Mouse (Mus musculus) heart, embryonic 12.5 days (tissue): ENCODE measurements around the gene B430306N03Rik. TPM values are rescaled to one million over a fixed set of nuclear protein-coding genes. Genes with fewer than 3 reads are reported as not detected.

Experiments
- ATAC-seq: fragments of 200-750 bp; cut with Nextera tagmentation; 2 replicates; pipeline ENCODE4 v1.8.0; 2017; ENCODE audit warnings: moderate TSS enrichment, moderate library complexity; ENCODE audit not compliant: insufficient number of reproducible peaks, low FRiP score
- H3K27ac ChIP-seq: fragments of 300-500 bp; sonication (generic); 2 replicates; pipeline ENCODE4 v1.5.1; 2016; ENCODE audit warnings: mild to moderate bottlenecking, moderate library complexity; ENCODE audit not compliant: poor library complexity, severe bottlenecking
- H3K27me3 ChIP-seq: fragments of 300-500 bp; sonication (generic); replicated peaks from 2 replicates; pipeline ENCODE4 v1.6.1; 2016; ENCODE audit warnings: mild to moderate bottlenecking, moderate library complexity
- H3K36me3 ChIP-seq: fragments of 300-500 bp; sonication (generic); 2 replicates; pipeline ENCODE4 v1.6.1; 2016; ENCODE audit warnings: mild to moderate bottlenecking, moderate library complexity
- H3K4me1 ChIP-seq: fragments of 300-500 bp; sonication (generic); replicated peaks from 2 replicates; pipeline ENCODE4 v1.6.1; 2016; ENCODE audit warnings: mild to moderate bottlenecking
- H3K4me2 ChIP-seq: fragments of 300-500 bp; sonication (generic); 2 replicates; pipeline ENCODE4 v1.6.1; 2016; ENCODE audit warnings: mild to moderate bottlenecking, moderate library complexity
- H3K4me3 ChIP-seq: fragments of 300-500 bp; sonication (generic); 2 replicates; pipeline ENCODE4 v1.5.1; 2016; ENCODE audit warnings: mild to moderate bottlenecking
- H3K9ac ChIP-seq: fragments of 300-500 bp; sonication (generic); 2 replicates; pipeline ENCODE4 v1.6.1; 2016; ENCODE audit warnings: mild to moderate bottlenecking, moderate library complexity
- H3K9me3 ChIP-seq: fragments of 300-500 bp; sonication (generic); replicated peaks from 2 replicates; pipeline ENCODE4 v1.6.1; 2016; ENCODE audit warnings: mild to moderate bottlenecking, moderate library complexity
- WGBS: fragments of 180-500 bp; shearing (Covaris S2); methylation state at CpG from one replicate; pipeline ENCODE4 v1.1.7; 2016; 5-methylcytosine and 5-hydroxymethylcytosine counted together
- polyA plus RNA-seq: library from polyadenylated mRNA; unstranded; fragments of >200 nt; fragmentation: Nextera tagmentation; extraction: Ambion mirVana; gene quantifications from 2 replicates; pipeline ENCODE4 v1.2.1, GENCODE M21; 2016

B430306N03Rik gene
- polyA plus RNA-seq, 1 experiment from 2014 or later = 0.15 TPM

DNA sequence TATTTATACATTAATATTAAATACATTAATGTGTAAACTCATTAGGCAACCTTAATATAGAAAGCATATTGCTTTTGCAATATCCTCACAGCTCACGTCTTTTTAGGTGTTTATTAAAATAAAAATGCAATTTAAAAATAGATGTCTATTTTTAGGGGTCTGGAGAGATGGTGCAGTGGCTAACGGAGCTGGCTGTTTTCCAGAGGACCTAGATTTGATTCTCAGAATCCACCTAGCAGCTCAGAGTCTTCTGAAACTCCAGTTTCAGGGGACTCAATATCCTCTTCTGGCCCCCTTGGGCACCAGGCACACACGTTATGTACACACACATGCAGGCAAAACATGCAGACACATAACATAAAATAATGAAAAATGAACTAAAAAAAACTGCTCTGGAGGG is 46.4 kb downstream of the B430306N03Rik start:
- Histone ChIP-seq H3K4me2 (peak overlapping the region; percentile 36; the same call in 1 of the 2 replicates), H3K9me3 (no peaks in the 10 kb centered on the region), H3K4me3 (no peak overlapping the region), H3K27ac (peak overlapping the region; percentile 39; the same call in 1 of the 2 replicates), H3K4me1 (peaks cover 32% of the 10 kb centered on the region), H3K27me3 (no peaks in the 10 kb centered on the region), H3K36me3 (no peaks in the 10 kb centered on the region), H3K9ac (no peak overlapping the region)
- WGBS = 45% methylated on average over 3 of the region's 3 CpGs
- no peak for ATAC-seq

DNA sequence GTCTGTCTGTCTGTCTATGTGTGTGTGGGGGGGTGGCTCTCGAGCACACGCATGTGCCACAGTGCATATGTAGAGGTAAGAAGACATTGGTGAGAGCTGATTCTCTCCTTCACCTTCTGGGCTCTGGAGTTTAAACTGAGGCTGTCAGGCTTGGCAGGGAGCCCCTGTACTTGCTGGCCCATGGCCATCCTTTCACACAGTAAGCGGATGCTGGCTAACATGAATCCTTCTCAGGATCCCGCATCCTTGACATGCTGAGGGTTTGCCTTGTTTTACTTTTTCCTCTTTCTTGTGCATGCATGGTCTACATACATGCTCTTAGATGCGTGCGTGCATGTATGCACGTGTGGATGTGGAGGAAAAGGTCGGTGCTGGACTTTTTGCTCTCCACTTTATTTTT is 47.0 kb downstream of the B430306N03Rik start:
- Histone ChIP-seq H3K4me3 (no peak overlapping the region), H3K36me3 (no peaks in the 10 kb centered on the region), H3K27me3 (no peaks in the 10 kb centered on the region), H3K4me2 (no peak overlapping the region), H3K9ac (no peak overlapping the region), H3K27ac (no peak overlapping the region), H3K4me1 (peaks cover 32% of the 10 kb centered on the region), H3K9me3 (no peaks in the 10 kb centered on the region)
- 77% methylated on average over 8 of the region's 8 CpGs for WGBS
- ATAC-seq = no peak

DNA sequence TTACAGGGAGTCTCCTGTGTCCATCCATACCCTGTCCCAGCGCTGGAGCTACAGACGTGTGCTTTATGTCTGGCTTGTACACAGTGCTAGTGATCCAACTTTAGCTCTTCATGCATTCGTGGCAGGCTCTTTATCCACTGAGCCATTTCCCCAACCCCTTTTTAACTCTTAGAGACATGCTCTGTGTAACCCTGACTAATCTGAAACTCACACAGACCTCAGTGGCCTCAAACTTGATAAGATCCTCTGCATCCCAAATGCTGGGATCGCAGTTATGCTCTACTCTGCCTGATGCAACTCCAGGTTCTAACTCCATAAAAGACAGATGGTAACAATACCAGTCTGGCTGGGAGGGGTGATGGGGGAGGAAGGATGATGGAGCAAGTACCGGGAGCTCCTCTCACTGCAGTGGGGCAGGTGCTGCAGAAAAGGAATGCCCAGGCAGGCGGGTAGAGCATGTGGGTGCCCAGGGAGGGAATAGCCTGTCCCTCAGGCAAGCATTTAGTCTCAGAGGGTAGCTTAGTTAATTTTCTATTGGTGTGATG is 47.6 kb downstream of the B430306N03Rik start:
- WGBS = 49% methylated on average over 6 of the region's 6 CpGs
- peaks cover 32% of the 10 kb centered on the region for H3K4me1 ChIP-seq
- H3K4me3 ChIP-seq = no peak overlapping the region
- H3K9ac ChIP-seq = no peak overlapping the region
- ATAC-seq = no peak
- no peaks in the 10 kb centered on the region for H3K36me3 ChIP-seq
- no peak overlapping the region for H3K4me2 ChIP-seq
- no peak overlapping the region for H3K27ac ChIP-seq
- H3K27me3 ChIP-seq = no peaks in the 10 kb centered on the region
- no peaks in the 10 kb centered on the region for H3K9me3 ChIP-seq

DNA sequence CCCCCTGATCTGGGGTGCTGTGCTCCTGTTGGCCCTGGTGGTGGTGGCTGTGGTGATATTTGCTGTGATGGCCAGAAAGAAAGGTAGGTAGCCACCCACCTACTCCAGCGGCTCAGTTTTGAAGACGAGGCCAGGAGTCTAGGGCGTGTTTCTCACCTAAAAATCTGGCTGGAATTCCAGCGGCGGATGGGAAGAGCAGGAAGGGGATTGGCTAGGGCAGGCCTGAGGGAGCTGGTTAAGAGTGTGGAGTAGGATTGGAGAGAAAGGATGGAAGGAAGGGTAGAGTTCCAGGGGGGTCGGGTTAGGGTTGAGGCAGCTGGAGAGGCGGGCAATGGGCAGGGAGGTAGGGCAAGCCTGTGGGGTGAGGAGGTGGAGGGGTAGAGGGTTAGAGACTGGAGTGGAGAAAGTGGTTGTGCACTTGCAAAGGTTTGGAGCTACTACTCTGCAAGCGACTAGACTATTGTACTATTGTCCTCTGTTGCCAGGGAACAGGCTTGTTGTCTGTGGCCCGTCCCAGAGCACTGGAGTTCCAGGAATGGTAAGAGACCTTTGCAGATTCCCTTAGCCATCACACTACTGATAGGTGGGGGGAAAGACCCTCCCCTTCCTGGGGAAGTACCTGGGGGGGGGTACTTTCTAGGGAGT is 49.7 kb downstream of the B430306N03Rik start:
- Histone ChIP-seq H3K27ac (no peak overlapping the region), H3K36me3 (no peaks in the 10 kb centered on the region), H3K9me3 (peaks cover 8% of the 10 kb centered on the region; the same call in 1 of the 2 replicates), H3K27me3 (no peaks in the 10 kb centered on the region), H3K4me2 (no peak overlapping the region), H3K4me3 (no peak overlapping the region), H3K4me1 (peaks cover 25% of the 10 kb centered on the region), H3K9ac (no peak overlapping the region)
- ATAC-seq = no peak
- WGBS = 71% methylated on average over 9 of the region's 9 CpGs

DNA sequence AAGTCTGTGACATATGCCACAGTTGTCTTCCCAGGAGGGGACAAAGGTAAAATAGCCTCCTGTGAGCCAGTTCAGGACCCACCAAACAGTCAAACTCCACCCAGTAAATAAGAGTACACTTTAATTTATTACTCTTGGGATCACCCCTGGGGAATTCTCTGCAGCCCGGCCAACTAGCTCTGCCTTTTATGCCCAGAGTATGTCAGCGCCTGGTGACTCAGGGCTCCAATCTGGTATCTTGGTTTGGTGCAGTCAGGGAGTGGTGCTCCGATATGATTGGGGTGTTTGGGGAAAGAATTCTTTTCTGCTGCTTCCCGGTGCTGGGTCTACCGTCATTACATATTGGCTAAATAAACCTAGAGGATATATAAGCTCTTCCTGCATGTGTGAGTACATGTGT is 50.9 kb downstream of the B430306N03Rik start:
- H3K9me3 ChIP-seq = peaks cover 8% of the 10 kb centered on the region; the same call in 1 of the 2 replicates
- H3K27ac ChIP-seq = no peak overlapping the region
- H3K36me3 ChIP-seq = no peaks in the 10 kb centered on the region
- no peak overlapping the region for H3K4me3 ChIP-seq
- peaks cover 18% of the 10 kb centered on the region for H3K4me1 ChIP-seq
- no peak for ATAC-seq
- H3K4me2 ChIP-seq = no peak overlapping the region
- no peak overlapping the region for H3K9ac ChIP-seq
- H3K27me3 ChIP-seq = no peaks in the 10 kb centered on the region
- WGBS = 63% methylated on average over 5 of the region's 5 CpGs

DNA sequence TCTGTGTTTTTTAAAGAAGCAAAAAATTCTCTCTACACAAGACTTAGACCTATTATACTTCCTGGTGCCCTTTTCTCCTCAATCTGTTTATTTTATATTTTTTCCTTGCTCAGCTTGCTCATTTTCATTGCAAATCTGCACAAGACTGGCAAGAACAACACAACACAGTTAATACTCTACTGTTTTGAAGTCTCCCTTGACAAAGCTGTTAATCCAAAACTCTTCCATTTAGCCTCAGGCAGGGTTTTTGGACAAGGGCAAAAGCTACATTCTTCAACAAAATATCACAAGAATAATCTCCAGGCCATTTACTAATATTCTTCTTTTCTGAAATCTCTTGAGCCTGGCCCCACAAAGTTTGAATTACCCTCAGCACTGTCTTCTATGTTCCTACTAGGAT is 55.7 kb downstream of the B430306N03Rik start:
- Histone ChIP-seq H3K9ac (no peak overlapping the region), H3K4me1 (no peaks in the 10 kb centered on the region), H3K4me2 (no peak overlapping the region), H3K9me3 (peaks cover 8% of the 10 kb centered on the region; the same call in 1 of the 2 replicates), H3K27me3 (no peaks in the 10 kb centered on the region), H3K36me3 (no peaks in the 10 kb centered on the region), H3K4me3 (no peak overlapping the region), H3K27ac (no peak overlapping the region)
- ATAC-seq = no peak

DNA sequence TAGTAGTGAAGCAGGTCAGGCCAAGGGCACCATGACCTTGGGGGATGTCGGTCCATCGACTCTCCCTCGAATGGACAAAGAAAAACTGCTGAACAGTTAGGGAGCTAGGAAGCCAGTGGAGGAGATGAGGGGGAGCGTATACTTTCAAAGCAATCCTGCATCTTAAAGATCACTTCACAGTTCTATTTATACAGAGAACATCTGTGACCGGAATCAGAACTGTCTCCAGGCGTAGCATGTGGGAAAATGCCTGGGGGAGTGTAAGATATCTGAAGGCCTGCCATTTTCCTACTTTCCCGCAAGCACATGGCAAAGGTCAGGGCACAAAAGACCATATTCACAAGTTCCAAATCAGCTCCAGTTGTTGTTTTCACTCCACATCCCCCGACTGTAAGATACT is 57.0 kb downstream of the B430306N03Rik start:
- Histone ChIP-seq H3K36me3 (no peaks in the 10 kb centered on the region), H3K4me3 (no peak overlapping the region), H3K4me2 (no peak overlapping the region), H3K27ac (no peak overlapping the region), H3K4me1 (no peaks in the 10 kb centered on the region), H3K27me3 (no peaks in the 10 kb centered on the region), H3K9ac (no peak overlapping the region), H3K9me3 (peaks cover 8% of the 10 kb centered on the region; the same call in 1 of the 2 replicates)
- 69% methylated on average over 8 of the region's 8 CpGs for WGBS
- ATAC-seq = no peak

DNA sequence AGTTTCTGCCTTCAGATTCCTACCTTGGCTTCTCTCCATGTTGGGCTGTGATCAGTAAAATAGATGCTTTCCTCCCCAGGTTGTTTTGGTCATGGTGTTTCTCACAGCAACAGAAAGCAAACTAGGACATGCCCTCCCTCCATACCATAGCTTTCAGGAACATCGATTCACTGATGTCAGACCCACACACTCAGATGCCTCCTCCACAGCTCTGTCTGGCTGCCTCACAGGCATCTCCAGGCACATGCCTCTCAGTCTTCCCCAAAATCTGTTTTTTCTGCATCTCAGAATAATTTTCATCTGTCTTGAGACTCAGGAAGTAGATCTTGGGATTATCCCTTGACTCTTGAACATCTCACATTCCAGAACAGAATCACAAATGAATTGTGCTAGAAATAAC is 60.2 kb downstream of the B430306N03Rik start:
- 82% methylated on average over 1 of the region's 1 CpGs for WGBS
- ATAC-seq = no peak
- no peaks in the 10 kb centered on the region for H3K9me3 ChIP-seq
- H3K4me1 ChIP-seq = no peaks in the 10 kb centered on the region
- no peak overlapping the region for H3K9ac ChIP-seq
- no peak overlapping the region for H3K27ac ChIP-seq
- H3K4me3 ChIP-seq = no peak overlapping the region
- H3K27me3 ChIP-seq = no peaks in the 10 kb centered on the region
- H3K36me3 ChIP-seq = no peaks in the 10 kb centered on the region
- H3K4me2 ChIP-seq = no peak overlapping the region

Other genes starting within 250 kb of the B430306N03Rik start
- not detected in 2 replicates for gene 1700067P10Rik, start 226.8 kb upstream of the B430306N03Rik start, polyA plus RNA-seq
- not detected in 2 replicates for gene 9830107B12Rik, start 169.9 kb upstream of the B430306N03Rik start, polyA plus RNA-seq
- gene A530064D06Rik, start 148.9 kb upstream of the B430306N03Rik start, polyA plus RNA-seq = not detected in 2 replicates
- gene Trem1, start 83.4 kb upstream of the B430306N03Rik start, polyA plus RNA-seq = 0.08 and 0.22 TPM in 2 replicates
- gene Trem3, start 68.4 kb upstream of the B430306N03Rik start, polyA plus RNA-seq = not detected in 2 replicates
- gene Treml4, start 51.8 kb upstream of the B430306N03Rik start, polyA plus RNA-seq = 0.39 and 0.74 TPM in 2 replicates
- gene Treml2, start 16.6 kb upstream of the B430306N03Rik start, polyA plus RNA-seq = 0.82 and 0.97 TPM in 2 replicates
- 1.5 and 1.7 TPM in 2 replicates for gene Trem2, start 30.3 kb downstream of the B430306N03Rik start, polyA plus RNA-seq
- gene Treml1, start 43.8 kb downstream of the B430306N03Rik start, polyA plus RNA-seq = 4.3 and 6.1 TPM in 2 replicates
- gene Nfya, start 93.8 kb downstream of the B430306N03Rik start, polyA plus RNA-seq = 13.7 and 14.0 TPM in 2 replicates
- 43.6 and 45.4 TPM in 2 replicates for gene Oard1, start 93.9 kb downstream of the B430306N03Rik start, polyA plus RNA-seq
- gene Apobec2, start 116.8 kb downstream of the B430306N03Rik start, polyA plus RNA-seq = 199 and 207 TPM in 2 replicates
- gene Tspo2, start 135.4 kb downstream of the B430306N03Rik start, polyA plus RNA-seq = 4.5 and 5.7 TPM in 2 replicates
- 0.09 and 0.36 TPM in 2 replicates for gene Unc5cl, start 138.8 kb downstream of the B430306N03Rik start, polyA plus RNA-seq